Mouse (Mus musculus) liver, embryonic 14.5 days (tissue): ENCODE measurements around the gene Phb2.

ENCODE experiments used
- CTCF ChIP-seq: IDR thresholded peaks from 2 replicates; pipeline ENCODE4 v1.5.1; 2016; ENCODE audit warnings: antibody characterized with exemption, low read depth, control low read depth
- EP300 ChIP-seq: IDR thresholded peaks from 2 replicates; pipeline ENCODE4 v1.6.1; 2016; ENCODE audit warnings: antibody characterized with exemption, low read depth

- TF ChIP-seq CTCF: no peak
- no peak for TF ChIP-seq EP300
Measured at GRCm38 (mm10) chr6:124678769-124679168, 33.4 kb upstream of the Phb2 start.
